Mouse (Mus musculus): ENCODE data around the gene Fam71f2. TPM values are rescaled to one million over a fixed set of nuclear protein-coding genes. Genes with fewer than 3 reads are reported as not detected.

Gene Fam71f2
- polyA plus RNA-seq, 1 experiment from 2014 or later = 0.79 TPM

DNA sequence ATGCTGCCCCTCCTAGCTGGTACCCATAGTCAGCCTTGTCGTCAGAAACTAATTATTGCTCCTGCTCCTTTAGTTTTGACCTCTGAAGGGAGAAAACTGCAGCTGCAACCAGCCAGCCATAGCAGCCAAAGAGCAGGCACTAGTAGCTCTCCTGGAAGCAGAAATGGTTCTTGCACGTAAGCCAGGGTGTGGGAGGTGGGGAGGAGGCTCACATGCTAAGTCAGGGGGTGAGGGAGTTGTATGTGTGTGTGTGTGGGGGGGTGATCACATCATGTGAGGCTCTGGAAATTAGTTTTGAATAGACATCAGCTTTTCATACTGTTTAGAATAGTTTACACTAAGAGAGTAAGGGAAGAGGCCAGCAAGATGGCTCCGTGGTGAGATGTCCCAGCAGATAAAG, 38.5 kb downstream of the Fam71f2 start:
- H3K4me3 ChIP-seq (ENCODE audit: low read depth, low read length) = no peak overlapping the region
- no peak overlapping the region for H3K4me2 ChIP-seq
- H3K27ac ChIP-seq (ENCODE audit: low read depth, low read length) = no peak overlapping the region
- WGBS = 82% methylated on average over 3 of the region's 3 CpGs
- H3K9me3 ChIP-seq (ENCODE audit: control insufficient read depth, low read length) = no peaks in the 10 kb centered on the region
- H3K27me3 ChIP-seq (ENCODE audit: control insufficient read depth, insufficient read depth, low read length) = no peaks in the 10 kb centered on the region
- no peaks in the 10 kb centered on the region for H3K4me1 ChIP-seq (ENCODE audit: control insufficient read depth, insufficient read depth, low read length)
- ATAC-seq (ENCODE audit: low FRiP score) (no peak), DNase-seq (ENCODE audit: low spot score, missing footprints) (no peak)
- no peak overlapping the region for H3K9ac ChIP-seq (ENCODE audit: low read length)
- H3K36me3 ChIP-seq (ENCODE audit: control insufficient read depth, insufficient read depth, low read length) = no peaks in the 10 kb centered on the region

DNA sequence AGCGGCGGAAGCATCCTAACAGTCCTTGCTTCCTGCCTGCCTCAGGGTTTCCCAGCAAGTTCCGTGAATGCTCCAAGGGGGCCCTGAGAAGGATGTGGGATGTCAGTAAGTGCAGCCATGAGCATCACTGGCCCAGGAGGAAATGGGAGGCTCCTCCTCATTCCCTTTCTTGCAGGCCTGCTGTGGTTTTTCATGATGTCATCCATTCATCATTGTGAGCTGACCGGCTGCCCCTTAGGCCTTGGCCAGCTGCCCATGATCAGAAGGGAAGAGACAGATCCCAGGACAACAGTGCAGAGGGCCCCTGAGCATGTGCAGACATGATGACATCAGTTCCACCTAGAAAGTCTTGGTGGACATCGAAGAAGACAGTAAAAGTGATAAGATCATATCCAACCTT, 39.5 kb downstream of the Fam71f2 start, which contains the start of gene Fam71f1:
Gene Fam71f1, plus strand, starts transcription at position 262 of the 400 bp plus-strand sequence.
- DNase-seq (ENCODE audit: low spot score, missing footprints) (no peak), ATAC-seq (ENCODE audit: low FRiP score) (no peak)
- Histone ChIP-seq H3K4me2 (no peak within 1 kb of the TSS), H3K9me3 (ENCODE audit: control insufficient read depth, low read length) (no peaks in the 10 kb centered on the region), H3K27me3 (ENCODE audit: control insufficient read depth, insufficient read depth, low read length) (no peaks in the 10 kb centered on the region), H3K4me1 (ENCODE audit: control insufficient read depth, insufficient read depth, low read length) (no peaks in the 10 kb centered on the region), H3K4me3 (ENCODE audit: low read depth, low read length) (no peak within 1 kb of the TSS), H3K27ac (ENCODE audit: low read depth, low read length) (no peak within 1 kb of the TSS), H3K9ac (ENCODE audit: low read length) (no peak within 1 kb of the TSS), H3K36me3 (ENCODE audit: control insufficient read depth, insufficient read depth, low read length) (no peaks in the 10 kb centered on the region)
- 81% methylated on average over 5 of the region's 5 CpGs for WGBS

- no peaks in the 10 kb centered on the region for H3K27me3 ChIP-seq (ENCODE audit: control insufficient read depth, insufficient read depth, low read length)
- 80% methylated on average over 6 of the region's 6 CpGs for WGBS
- no peak overlapping the region for H3K27ac ChIP-seq (ENCODE audit: low read depth, low read length)
- H3K9ac ChIP-seq (ENCODE audit: low read length) = no peak overlapping the region
- no peak for DNase-seq (ENCODE audit: low spot score, missing footprints)
- H3K4me3 ChIP-seq (ENCODE audit: low read depth, low read length) = no peak overlapping the region
- no peak for ATAC-seq (ENCODE audit: low FRiP score)
- H3K4me2 ChIP-seq = no peak overlapping the region
- no peaks in the 10 kb centered on the region for H3K9me3 ChIP-seq (ENCODE audit: control insufficient read depth, low read length)
- H3K36me3 ChIP-seq (ENCODE audit: control insufficient read depth, insufficient read depth, low read length) = no peaks in the 10 kb centered on the region
- no peaks in the 10 kb centered on the region for H3K4me1 ChIP-seq (ENCODE audit: control insufficient read depth, insufficient read depth, low read length)
These were observed 42.2 kb downstream of the Fam71f2 start for GRCm38 (mm10) chr6:29321586-29321985.

DNA sequence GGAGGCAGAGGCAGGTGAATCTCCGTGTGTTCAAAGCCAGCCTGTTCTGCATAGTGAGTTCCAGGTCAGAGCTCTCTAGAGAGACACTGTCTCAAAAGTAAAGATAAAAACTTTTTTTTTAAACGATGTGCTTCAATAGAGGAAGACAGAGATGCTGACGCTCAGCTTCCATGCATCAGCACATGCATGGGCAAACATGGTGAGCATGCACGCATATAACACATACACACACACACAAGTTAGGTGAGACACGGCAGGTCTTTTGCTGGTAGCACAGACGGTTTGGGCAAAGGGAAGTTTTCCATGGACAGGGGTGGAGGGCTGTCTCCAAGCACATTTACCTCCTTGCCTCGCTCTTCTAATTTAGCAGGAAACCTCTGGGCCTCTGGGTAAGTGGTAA, 42.8 kb downstream of the Fam71f2 start:
- H3K9ac ChIP-seq (ENCODE audit: low read length) = no peak overlapping the region
- DNase-seq (ENCODE audit: low spot score, missing footprints) (no peak), ATAC-seq (ENCODE audit: low FRiP score) (no peak)
- H3K9me3 ChIP-seq (ENCODE audit: control insufficient read depth, low read length) = no peaks in the 10 kb centered on the region
- no peaks in the 10 kb centered on the region for H3K36me3 ChIP-seq (ENCODE audit: control insufficient read depth, insufficient read depth, low read length)
- H3K27me3 ChIP-seq (ENCODE audit: control insufficient read depth, insufficient read depth, low read length) = no peaks in the 10 kb centered on the region
- no peaks in the 10 kb centered on the region for H3K4me1 ChIP-seq (ENCODE audit: control insufficient read depth, insufficient read depth, low read length)
- H3K4me2 ChIP-seq = no peak overlapping the region
- no peak overlapping the region for H3K27ac ChIP-seq (ENCODE audit: low read depth, low read length)
- 90% methylated on average over 7 of the region's 7 CpGs for WGBS
- no peak overlapping the region for H3K4me3 ChIP-seq (ENCODE audit: low read depth, low read length)

- Histone ChIP-seq H3K9ac (ENCODE audit: low read length) (no peak overlapping the region), H3K4me3 (ENCODE audit: low read depth, low read length) (no peak overlapping the region), H3K4me1 (ENCODE audit: control insufficient read depth, insufficient read depth, low read length) (no peaks in the 10 kb centered on the region), H3K27me3 (ENCODE audit: control insufficient read depth, insufficient read depth, low read length) (no peaks in the 10 kb centered on the region), H3K36me3 (ENCODE audit: control insufficient read depth, insufficient read depth, low read length) (no peaks in the 10 kb centered on the region), H3K27ac (ENCODE audit: low read depth, low read length) (no peak overlapping the region), H3K4me2 (no peak overlapping the region), H3K9me3 (ENCODE audit: control insufficient read depth, low read length) (no peaks in the 10 kb centered on the region)
- ATAC-seq (ENCODE audit: low FRiP score) (no peak), DNase-seq (ENCODE audit: low spot score, missing footprints) (no peak)
- 79% methylated on average over 4 of the region's 4 CpGs for WGBS
These were observed 43.3 kb downstream of the Fam71f2 start for GRCm38 (mm10) chr6:29322735-29323134.

- Histone ChIP-seq H3K36me3 (ENCODE audit: control insufficient read depth, insufficient read depth, low read length) (no peaks in the 10 kb centered on the region), H3K9ac (ENCODE audit: low read length) (no peak overlapping the region), H3K4me2 (no peak overlapping the region), H3K27me3 (ENCODE audit: control insufficient read depth, insufficient read depth, low read length) (no peaks in the 10 kb centered on the region), H3K9me3 (ENCODE audit: control insufficient read depth, low read length) (no peaks in the 10 kb centered on the region), H3K4me3 (ENCODE audit: low read depth, low read length) (no peak overlapping the region), H3K27ac (ENCODE audit: low read depth, low read length) (no peak overlapping the region), H3K4me1 (ENCODE audit: control insufficient read depth, insufficient read depth, low read length) (no peaks in the 10 kb centered on the region)
- ATAC-seq (ENCODE audit: low FRiP score) (no peak), DNase-seq (ENCODE audit: low spot score, missing footprints) (no peak)
- WGBS = 92% methylated on average over 9 of the region's 9 CpGs
These were observed 47.6 kb downstream of the Fam71f2 start for GRCm38 (mm10) chr6:29326961-29327360.

GRCm38 (mm10) chr6:29329514-29329913, 50.1 kb downstream of the Fam71f2 start:
- 74% methylated on average over 4 of the region's 4 CpGs for WGBS
- Histone ChIP-seq H3K4me3 (ENCODE audit: low read depth, low read length) (no peak overlapping the region), H3K27me3 (ENCODE audit: control insufficient read depth, insufficient read depth, low read length) (no peaks in the 10 kb centered on the region), H3K36me3 (ENCODE audit: control insufficient read depth, insufficient read depth, low read length) (no peaks in the 10 kb centered on the region), H3K4me1 (ENCODE audit: control insufficient read depth, insufficient read depth, low read length) (no peaks in the 10 kb centered on the region), H3K27ac (ENCODE audit: low read depth, low read length) (no peak overlapping the region), H3K4me2 (no peak overlapping the region), H3K9ac (ENCODE audit: low read length) (no peak overlapping the region), H3K9me3 (ENCODE audit: control insufficient read depth, low read length) (no peaks in the 10 kb centered on the region)
- ATAC-seq (ENCODE audit: low FRiP score) = no peak
- DNase-seq (ENCODE audit: low spot score, missing footprints) = no peak

Other genes with a start within 250 kb of the Fam71f2 start
- not detected in 2 replicates for gene Lep, start 219.4 kb upstream of the Fam71f2 start, polyA plus RNA-seq (2014; fragmentation: Nextera tagmentation; extraction: Ambion mirVana)
- gene Rbm28, start 114.6 kb upstream of the Fam71f2 start, polyA plus RNA-seq (2014; fragmentation: Nextera tagmentation; extraction: Ambion mirVana) = 60.5 and 64.4 TPM in 2 replicates
- 0.53 and 0.58 TPM in 2 replicates for gene Prrt4, start 100.0 kb upstream of the Fam71f2 start, polyA plus RNA-seq (2014; fragmentation: Nextera tagmentation; extraction: Ambion mirVana)
- 36.9 and 42.0 TPM in 2 replicates for gene Impdh1, start 63.2 kb upstream of the Fam71f2 start, polyA plus RNA-seq (2014; fragmentation: Nextera tagmentation; extraction: Ambion mirVana)
- 30.1 and 30.5 TPM in 2 replicates for gene Hilpda, start 7.1 kb upstream of the Fam71f2 start, polyA plus RNA-seq (2014; fragmentation: Nextera tagmentation; extraction: Ambion mirVana)
- not detected in 2 replicates for gene Fam71f1, start 39.5 kb downstream of the Fam71f2 start, polyA plus RNA-seq (2014; fragmentation: Nextera tagmentation; extraction: Ambion mirVana)
- 265 and 278 TPM in 2 replicates for gene Calu, start 68.5 kb downstream of the Fam71f2 start, polyA plus RNA-seq (2014; fragmentation: Nextera tagmentation; extraction: Ambion mirVana)
- 0.19 and 0.25 TPM in 2 replicates for gene Opn1sw, start 108.9 kb downstream of the Fam71f2 start, polyA plus RNA-seq (2014; fragmentation: Nextera tagmentation; extraction: Ambion mirVana)
- 20.5 and 22.4 TPM in 2 replicates for gene Ccdc136, start 116.7 kb downstream of the Fam71f2 start, polyA plus RNA-seq (2014; fragmentation: Nextera tagmentation; extraction: Ambion mirVana)
- 1.8 and 2.5 TPM in 2 replicates for gene Flnc, start 153.7 kb downstream of the Fam71f2 start, polyA plus RNA-seq (2014; fragmentation: Nextera tagmentation; extraction: Ambion mirVana)
- 178 and 199 TPM in 2 replicates for gene Atp6v1f, start 188.1 kb downstream of the Fam71f2 start, polyA plus RNA-seq (2014; fragmentation: Nextera tagmentation; extraction: Ambion mirVana)
- gene Atp6v1fnb, start 191.8 kb downstream of the Fam71f2 start, polyA plus RNA-seq (2014; fragmentation: Nextera tagmentation; extraction: Ambion mirVana) = 0.20 and 0.25 TPM in 2 replicates
- 5.6 and 6.8 TPM in 2 replicates for gene Kcp, start 228.4 kb downstream of the Fam71f2 start, polyA plus RNA-seq (2014; fragmentation: Nextera tagmentation; extraction: Ambion mirVana)
- gene Irf5, start 247.0 kb downstream of the Fam71f2 start, polyA plus RNA-seq (2014; fragmentation: Nextera tagmentation; extraction: Ambion mirVana) = 1.2 and 1.6 TPM in 2 replicates

All from midbrain, embryonic 11.5 days (tissue).